Mouse (Mus musculus): ENCODE data around the gene Nova2.

Nova2 gene

DNA sequence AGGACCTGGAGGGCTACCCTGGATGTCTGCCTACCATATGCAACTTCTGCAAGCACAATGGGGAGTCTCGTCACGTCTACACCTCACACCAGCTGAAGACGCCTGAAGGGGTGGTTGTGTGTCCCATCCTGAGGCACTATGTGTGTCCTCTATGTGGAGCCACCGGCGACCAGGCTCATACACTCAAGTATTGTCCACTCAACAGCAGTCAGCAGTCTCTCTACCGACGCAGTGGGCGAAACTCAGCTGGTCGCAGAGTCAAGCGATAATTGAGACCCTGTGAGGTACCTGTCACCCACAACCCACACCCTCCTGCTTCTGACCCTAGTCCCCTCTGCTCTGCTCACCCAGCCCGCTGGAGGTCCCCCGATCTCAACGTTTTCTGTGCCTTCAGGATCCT lies 62.1 kb downstream of the Nova2 start:
- no peak for DNase-seq

- no peak for DNase-seq
Observed at GRCm38 (mm10) chr7:18988780-18989179, 63.1 kb downstream of the Nova2 start.

DNA sequence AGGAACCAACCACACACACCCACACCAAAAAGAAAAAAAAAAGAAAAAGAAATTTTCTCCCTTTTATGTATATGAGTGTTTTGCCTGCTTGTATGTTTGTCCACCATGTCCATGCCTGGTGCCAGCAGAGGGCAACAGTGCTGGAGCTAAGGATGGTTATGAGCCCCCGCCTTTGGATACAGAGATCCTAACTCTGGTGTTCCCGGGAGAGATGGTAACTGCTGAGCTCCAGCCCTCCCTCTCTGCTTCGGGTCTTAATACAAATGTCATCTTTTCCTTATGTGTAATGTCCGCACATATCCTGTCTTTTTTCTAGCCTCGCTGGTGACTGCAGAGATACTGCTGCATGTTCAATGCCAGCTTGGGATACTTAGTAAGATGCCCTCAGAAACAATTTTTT lies 64.3 kb downstream of the Nova2 start:
- DNase-seq, result peak; percentile 62 to 77

DNA sequence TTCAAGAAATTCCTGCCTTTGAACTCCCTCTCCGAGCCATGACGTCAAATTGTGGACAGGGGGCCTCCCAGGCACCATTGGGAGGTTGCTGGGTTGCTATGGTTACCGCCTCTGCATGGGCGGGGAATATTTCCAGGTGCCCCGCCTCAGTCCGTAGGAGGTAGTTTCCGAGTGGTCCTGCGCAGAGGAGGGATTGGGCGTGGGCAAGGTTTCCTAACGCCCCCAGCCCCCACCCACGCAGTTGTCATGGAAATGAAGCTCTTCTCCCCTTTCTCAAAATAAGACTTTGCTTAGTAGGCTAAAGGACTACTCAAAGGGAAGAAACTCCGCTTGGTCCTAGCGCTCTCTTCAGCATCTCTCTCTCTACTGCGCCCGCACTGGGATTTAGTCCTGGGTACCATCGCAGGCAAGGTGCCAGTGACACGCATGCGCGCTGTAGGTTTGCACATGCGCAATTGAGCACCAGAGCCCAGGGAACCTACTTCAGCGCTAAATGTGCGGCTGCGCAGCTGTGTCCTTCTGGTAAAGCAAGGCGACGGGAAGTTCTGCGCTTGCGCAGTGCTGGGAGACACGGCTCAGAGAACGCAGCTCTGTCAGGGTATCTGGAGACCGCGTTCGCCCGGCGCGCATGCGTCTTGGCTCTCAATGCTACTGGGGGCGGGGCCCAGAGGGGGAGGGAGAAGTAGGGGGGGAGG lies 65.1 kb downstream of the Nova2 start, which contains the start of gene Mypop:
Gene Mypop, plus strand, starts transcription at position 645 of the 695 bp plus-strand sequence.
- peak; percentile 100 for DNase-seq

GRCm38 (mm10) chr7:18991660-18992293 lies 66.1 kb downstream of the Nova2 start:
- DNase-seq, result peak; percentile 67

- peak; percentile 64 to 74 for DNase-seq
Observed at GRCm38 (mm10) chr7:18992294-18992675, 66.6 kb downstream of the Nova2 start.

DNA sequence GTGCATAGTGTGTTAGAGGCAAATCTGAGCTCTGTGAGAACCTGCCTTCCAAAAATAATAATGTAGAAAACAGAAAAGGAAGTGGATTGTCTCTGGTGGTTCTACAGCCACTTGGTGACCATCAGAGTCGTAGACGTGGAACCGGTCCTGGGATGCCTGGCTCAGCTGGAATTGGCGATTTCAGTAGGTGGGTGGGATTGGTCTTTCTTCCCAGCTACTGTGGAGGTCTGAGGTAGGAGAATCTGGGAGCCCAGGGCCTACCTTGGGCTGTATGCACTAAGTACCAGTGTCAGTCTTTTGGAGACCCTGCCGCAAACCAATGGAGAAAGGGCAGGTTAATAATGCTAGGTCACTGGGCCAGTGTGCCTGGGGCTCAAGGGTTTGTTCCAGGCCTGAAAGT lies 67.3 kb downstream of the Nova2 start:
- DNase-seq, result no peak

GRCm38 (mm10) chr7:18998835-18999234 lies 73.1 kb downstream of the Nova2 start:
- no peak for DNase-seq

GRCm38 (mm10) chr7:19000421-19000820 lies 74.7 kb downstream of the Nova2 start:
- no peak for DNase-seq

DNA sequence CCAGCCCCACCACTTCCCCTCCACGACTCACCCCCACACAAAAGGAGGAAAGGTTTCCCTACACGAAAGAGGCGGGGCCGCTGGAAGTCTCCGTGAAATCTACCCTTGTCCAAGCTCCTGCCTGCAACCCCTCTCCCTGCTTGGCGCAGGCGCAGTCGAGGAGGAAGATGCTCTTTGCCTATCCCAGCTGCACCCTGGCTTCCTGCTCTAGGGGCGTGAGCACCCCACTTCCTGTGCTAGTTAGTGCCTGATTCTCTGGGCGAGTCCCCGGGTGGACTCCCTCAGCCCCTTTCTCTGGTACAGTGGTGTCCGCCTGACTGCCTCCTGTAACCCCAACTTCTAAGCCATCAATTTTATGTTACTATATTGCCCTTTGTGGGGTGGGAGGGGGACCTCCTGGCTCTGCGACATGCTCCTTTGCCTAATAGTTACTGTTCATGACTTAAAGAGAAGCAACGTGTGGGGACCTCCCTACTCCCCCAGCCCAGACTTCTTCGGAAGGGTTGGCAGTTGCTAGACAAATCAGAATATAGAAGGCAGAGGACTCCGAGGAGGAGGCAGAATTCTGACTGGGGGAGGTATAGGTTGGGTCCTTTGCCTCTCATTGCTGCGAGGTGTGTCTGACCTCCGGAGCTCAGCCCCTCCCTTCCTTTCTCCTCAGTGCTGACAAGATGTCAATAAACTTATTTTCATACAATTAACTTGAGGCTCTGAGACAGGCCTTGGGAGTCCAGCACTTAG lies 75.5 kb downstream of the Nova2 start:
- DNase-seq, result no peak

DNA sequence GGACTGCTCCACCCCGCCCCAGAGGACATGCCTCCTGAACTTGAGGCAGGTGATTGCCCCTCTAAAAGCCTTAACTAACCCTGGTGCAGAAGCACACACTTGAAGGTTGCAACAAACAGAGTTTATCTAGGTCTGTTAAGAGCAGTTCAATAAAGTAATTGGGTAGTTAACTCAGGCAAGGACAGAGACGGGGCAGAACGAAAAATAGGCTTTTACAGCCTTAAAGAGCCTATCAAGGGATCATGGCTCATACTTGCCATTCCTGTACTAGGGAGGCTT lies 76.1 kb downstream of the Nova2 start:
- no peak for DNase-seq

GRCm38 (mm10) chr7:19002115-19002514 lies 76.4 kb downstream of the Nova2 start:
- no peak for DNase-seq

DNA sequence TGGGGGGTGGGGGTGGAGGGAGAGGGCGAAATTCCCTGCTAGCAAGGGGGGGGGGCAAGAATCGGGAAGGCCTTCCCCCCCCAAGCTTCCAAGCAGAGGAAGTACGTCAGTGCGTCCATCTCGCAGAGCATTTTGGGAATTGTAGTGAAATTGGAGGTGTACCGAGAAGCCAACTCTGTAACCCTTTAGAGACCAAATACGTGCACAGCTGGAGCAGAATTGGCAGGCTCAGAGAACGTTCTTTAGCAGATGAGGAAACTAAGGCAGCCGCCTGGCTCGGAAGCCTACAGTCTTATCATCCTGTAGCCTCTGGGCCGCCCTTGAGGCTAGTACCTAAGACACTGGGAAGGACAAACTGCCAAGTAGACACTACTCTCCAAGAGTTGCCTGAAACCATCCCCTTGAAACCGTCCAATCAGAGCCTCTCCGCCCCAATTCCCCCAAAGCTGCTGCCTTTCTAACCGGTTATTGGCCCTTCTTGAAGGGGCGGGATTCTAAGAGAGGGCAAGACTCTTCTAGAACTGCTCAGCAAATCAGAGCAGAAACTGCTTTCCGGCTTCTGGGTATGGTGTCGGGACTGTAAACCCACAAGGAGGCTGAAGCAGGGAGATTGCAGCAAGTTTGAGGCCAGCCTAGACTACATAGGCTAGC lies 77.3 kb downstream of the Nova2 start:
- peak; percentile 76 to 83 for DNase-seq

GRCm38 (mm10) chr7:19003902-19004630 lies 78.4 kb downstream of the Nova2 start, which contains the start of gene Irf2bp1:
Irf2bp1 (plus strand) TSS chr7:19004044.
- peak; percentile 96 for DNase-seq

DNA sequence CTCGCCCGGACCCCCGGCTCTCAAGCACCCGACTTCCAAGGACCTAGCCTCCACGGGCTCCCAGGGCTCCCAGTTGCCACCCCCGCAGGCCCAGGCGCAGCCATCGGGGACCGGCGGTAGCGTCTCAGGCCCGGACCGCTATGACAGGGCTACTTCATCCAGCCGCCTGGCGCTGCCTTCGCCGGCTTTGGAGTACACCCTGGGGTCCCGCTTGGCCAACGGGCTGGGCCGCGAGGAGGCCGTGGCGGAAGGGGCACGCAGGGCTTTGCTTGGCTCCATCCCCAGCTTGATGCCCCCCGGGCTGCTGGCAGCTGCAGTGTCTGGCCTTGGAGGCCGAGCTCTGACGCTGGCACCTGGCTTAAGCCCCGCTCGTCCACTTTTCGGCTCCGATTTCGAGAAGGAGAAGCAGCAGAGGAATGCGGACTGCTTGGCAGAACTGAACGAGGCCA lies 79.0 kb downstream of the Nova2 start:
- DNase-seq, result peak; percentile 59 to 65

GRCm38 (mm10) chr7:19005417-19006121 lies 79.9 kb downstream of the Nova2 start:
- DNase-seq, result peak in 1 of 2 experiments; percentile 34

DNA sequence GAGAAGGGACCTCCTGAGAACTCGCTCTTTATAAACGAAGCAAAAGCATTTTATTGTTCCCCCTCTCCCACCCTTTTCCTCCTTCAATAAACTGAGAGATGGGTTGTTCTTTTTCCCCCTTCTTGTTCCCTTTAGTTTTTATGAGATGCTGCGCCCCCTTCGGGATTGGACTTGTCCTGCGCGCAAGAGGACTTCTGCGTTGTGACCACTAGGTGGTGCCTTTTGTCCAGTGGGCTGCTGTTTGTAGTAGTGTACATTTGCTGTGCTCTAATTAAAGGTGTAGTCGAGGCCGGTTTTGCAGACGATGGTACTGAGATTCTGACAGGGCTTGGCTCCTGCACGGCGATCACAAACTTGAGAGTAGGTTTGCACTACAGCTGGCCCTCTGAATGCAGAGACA lies 80.8 kb downstream of the Nova2 start:
- peak; percentile 83 to 88 for DNase-seq

GRCm38 (mm10) chr7:19007026-19007977 lies 81.6 kb downstream of the Nova2 start:
- no peak for DNase-seq

GRCm38 (mm10) chr7:19010581-19010980 lies 84.9 kb downstream of the Nova2 start:
- no peak for DNase-seq

DNA sequence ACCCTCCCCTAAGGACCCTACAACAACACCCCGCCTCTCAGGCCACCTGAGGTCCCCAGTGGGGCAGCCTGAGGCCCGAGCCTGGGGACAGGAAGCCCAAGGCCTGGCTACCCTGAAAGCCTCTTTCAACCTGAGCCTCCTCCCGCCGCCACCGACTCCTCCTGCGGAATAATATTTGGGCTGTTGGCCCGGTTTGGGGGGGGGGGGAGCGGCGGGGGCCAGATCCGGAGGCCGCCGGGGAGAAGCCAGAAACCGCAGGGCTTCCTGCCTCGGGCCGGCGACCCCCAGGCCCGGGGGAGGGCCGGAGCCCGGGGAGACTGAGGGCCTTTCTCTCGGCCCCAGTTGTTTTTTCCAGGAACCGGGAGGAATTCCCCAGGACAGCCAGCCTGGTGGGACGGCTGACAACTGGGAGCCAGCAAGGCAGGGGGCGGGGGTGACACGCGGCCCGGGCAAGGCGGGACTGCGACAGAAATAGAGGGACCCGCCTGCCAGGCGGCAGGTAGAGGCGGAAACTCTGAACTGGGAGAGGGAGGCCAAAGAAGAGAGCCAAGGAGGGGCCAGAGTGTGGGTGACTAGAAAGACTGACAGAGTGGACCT lies 86.4 kb downstream of the Nova2 start:
- peak; percentile 52 to 58 for DNase-seq
